Mouse (Mus musculus) c-Kit-positive CD71-positive TER-119-positive erythroid progenitor cells, embryonic 14.5 days (primary cell): ENCODE results near the gene Ostn.

Source experiments
- DNase-seq: peaks from one replicate; pipeline ENCODE4 v3.0.0-alpha.2; 2013; ENCODE audit warnings: low spot score

Gene Ostn

GRCm38 (mm10) chr16:27387634-27388611 is 80.6 kb downstream of the Ostn start:
- DNase-seq = peak; percentile 11

GRCm38 (mm10) chr16:27388761-27389451 is 81.6 kb downstream of the Ostn start, which contains the start of gene Ccdc50:
Gene Ccdc50, plus strand, starts transcription at chr16:27388869.
- peak; percentile 44 for DNase-seq

DNA sequence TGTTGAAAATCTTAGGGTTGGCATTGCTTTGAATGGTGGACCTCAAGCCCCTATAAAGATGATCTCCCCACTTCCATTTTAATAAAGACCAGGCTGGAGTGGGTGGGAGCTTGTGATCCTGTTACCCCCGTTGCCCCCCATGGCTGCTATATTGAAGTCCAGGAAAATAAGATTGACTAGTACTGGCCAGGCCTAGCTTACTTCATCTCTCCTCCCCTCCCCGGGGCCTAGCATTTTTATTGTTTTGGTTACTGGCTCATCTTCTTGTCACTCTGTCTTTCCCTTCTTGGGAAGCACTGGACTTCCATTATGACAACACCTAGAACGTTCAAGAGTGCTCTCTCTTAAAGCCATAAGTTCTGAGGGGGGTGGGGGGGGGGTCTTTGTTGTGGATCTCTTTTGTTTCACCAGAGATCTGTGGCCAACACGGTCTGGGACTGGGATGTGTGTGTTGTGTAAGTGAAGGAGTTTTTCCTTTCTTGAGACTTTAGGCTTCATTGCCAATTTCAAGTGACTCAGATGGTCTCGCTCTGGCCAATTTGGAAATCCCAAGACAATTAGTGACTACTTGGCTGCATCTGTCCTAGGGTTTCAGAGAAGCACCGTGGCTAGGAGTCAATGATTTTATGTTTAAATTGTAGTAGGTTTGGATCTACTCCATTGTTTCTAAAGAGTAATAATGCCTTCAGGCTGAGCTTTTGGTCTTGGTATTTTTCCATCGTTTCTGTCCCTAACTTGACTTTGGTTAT is 82.4 kb downstream of the Ostn start:
- DNase-seq = peak; percentile 16

DNA sequence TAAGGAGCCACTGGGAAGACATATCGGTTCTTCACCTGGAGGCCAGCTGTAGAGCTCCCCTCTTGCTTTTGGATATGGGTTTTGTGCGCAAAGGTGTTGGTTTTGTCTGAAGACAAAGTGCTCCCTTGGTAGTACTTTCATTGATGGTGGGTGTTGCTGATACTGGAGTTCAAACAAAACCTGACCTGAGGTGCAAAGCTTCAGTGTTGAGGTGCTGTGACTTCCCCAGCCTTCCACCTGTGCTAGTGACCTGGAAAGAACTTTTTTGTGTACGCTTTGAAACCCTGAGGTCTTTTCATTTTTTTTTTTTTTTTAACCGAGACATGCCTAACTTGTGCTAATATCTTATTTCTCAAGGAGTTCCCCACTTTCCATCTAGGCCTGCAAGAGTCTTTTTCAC is 83.0 kb downstream of the Ostn start:
- DNase-seq = no peak

- no peak for DNase-seq
These were observed 84.6 kb downstream of the Ostn start for GRCm38 (mm10) chr16:27391845-27392244.

DNA sequence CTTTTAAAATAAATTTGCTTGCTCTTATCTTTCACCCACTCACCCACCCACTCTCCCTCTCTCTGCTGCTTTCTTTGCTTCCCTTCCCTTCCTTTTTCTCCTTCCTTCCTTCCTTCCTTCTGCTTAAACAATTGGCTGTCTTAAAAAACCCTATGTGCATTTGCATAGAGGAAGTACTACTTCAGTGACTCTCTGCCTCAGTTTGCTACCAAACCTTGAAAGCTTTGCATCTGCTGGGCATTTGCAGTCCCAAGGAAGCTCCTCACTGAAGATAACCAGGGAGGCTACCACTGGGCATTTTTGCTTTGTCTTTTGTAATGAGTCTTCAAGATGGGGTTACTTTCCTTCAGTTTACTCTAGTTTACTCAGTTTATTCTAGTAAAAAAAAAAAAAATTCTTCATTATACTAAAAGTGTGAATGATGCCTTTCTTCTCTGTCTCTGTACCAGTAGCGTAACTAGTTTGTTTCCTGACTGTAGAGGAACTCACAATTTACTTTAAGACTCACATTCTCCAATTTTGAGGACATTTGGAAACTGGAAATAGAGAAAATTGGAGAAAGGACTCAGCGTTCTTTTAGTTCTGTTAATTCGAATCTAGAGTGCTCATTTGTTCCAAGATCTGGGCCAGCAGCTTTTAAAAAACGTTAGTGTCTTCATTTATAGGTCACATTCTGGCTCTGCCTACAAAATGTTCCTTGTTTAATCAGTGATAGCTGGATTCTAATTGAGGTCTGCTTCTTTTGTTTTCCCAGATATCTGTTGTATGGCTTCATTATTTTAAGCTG is 88.2 kb downstream of the Ostn start:
- DNase-seq = no peak

DNA sequence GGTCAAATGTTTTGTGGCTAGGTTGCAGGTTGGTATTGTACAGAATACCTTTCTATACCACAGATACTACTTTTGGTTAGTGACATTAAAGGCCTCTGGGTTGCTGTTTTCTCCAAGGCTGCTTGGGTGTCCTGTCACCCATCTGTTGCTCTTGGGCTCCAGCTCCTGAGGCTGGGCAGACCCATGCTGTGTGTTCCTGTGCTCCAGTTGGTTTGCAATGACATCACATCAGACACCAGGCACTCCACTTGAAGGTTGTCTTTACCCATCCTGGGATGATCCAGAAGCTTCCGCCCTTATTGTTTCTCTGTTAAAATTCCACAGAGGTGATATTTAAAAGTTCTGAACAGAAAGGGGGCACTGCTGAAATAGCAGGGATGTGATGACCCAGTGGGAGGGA is 89.7 kb downstream of the Ostn start:
- no peak for DNase-seq

DNA sequence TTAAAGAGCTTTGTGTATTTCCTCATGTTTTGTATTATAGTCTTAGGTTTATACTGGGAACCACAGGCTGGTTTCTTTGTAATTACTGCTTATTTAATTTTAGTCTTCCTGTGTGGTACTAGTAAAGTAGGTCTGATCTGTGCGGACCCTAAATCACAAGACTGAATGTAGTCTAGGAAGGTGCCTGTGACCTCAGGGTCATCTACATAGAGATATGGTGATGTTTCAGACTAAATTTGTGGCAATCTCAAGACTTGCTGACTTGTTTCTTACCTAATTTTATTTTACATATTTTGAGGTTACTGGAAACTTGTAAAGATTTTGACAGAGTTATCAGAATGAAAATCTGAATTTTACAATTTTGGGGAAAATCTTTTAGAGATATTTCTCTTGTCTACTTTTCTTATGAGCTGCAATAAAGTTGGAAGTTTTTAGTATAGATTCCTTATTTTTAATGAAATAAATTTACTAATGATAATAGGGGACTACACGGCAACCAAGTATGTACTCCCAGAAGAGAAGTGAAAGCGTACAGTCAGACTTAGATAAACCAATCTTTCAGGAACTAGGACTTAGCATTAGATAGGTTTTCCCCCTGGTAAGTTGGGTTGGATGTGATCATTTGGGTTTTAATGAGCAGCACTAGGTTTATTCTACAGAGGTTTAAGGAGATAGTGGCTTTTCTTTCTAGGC is 91.9 kb downstream of the Ostn start:
- no peak for DNase-seq

DNA sequence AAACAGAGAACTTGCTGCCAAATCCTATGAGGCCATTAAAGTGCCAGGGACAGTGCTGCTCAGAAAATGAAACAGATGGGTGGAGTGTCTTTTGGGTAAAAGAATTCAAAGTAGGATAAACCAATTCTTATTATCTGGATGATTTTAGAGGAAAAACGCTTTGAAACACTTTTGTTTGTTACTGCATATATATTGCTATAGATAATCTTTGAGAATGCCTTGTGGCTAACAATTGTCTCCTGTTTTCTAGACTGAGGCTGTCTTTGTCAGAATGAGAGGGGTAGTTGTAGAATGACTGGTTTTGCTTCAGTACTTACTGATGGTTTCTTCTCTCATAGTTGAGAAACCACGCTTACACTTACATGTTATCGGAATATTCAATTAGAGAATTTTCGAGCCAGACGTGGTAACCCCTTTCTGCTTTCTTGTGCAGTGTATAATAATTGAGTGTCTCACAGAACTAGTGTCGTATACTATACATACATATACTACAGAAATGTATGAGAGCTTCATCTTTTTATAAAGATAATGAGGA is 92.5 kb downstream of the Ostn start:
- no peak for DNase-seq
